Mouse (Mus musculus): ENCODE results near the gene Iqcj. TPM values are rescaled to one million over a fixed set of nuclear protein-coding genes. Genes with fewer than 3 reads are reported as not detected.
"Not testable (repeated sequence)": the region's sequence is repeated elsewhere in the genome, so short reads cannot be mapped to it uniquely, and the experiment has no call there.

Iqcj gene
- total RNA-seq, 2 experiments from 2014 or later, result not detected

- no peak for DNase-seq
- intact Hi-C loops (cut with DNase I), result loop anchor here (10.0 kb wide), 1 partner anchor 656 kb away; no protein-coding TSS in a partner anchor
These were observed 167.3 kb downstream of the Iqcj start for GRCm38 (mm10) chr3:68059162-68059800.

GRCm38 (mm10) chr3:68064731-68065130 lies 172.7 kb downstream of the Iqcj start, which contains the start of gene Schip1:
Schip1 (plus strand) TSS chr3:68064802.
- DNase-seq, result no peak
- intact Hi-C loops (cut with DNase I), result no loop called here

- DNase-seq, result no peak
- intact Hi-C loops (cut with DNase I), result no loop called here
These were observed 179.7 kb downstream of the Iqcj start for GRCm38 (mm10) chr3:68071395-68072386.

GRCm38 (mm10) chr3:68077406-68077805 lies 185.4 kb downstream of the Iqcj start:
- no peak for DNase-seq
- intact Hi-C loops (cut with DNase I), result no loop called here

- intact Hi-C loops (cut with DNase I), result no loop called here
- DNase-seq, result no peak
These were observed 193.0 kb downstream of the Iqcj start for GRCm38 (mm10) chr3:68085024-68085423.

- intact Hi-C loops (cut with DNase I), result no loop called here
- no peak for DNase-seq
These were observed 200.1 kb downstream of the Iqcj start for GRCm38 (mm10) chr3:68092108-68092507.

- intact Hi-C loops (cut with DNase I), result no loop called here
- DNase-seq, result no peak
These were observed 204.9 kb downstream of the Iqcj start for GRCm38 (mm10) chr3:68096724-68097431.

GRCm38 (mm10) chr3:68099561-68099960 lies 207.5 kb downstream of the Iqcj start:
- intact Hi-C loops (cut with DNase I); DNase-seq: not testable (repeated sequence)

- no peak for DNase-seq
- intact Hi-C loops (cut with DNase I), result no loop called here
These were observed 209.3 kb downstream of the Iqcj start for GRCm38 (mm10) chr3:68101343-68101742.

- no peak for DNase-seq
- intact Hi-C loops (cut with DNase I), result no loop called here
These were observed 213.2 kb downstream of the Iqcj start for GRCm38 (mm10) chr3:68105081-68105685.

Other genes starting within 250 kb of the Iqcj start
- not detected for gene Iqschfp, start within 50 bp of the Iqcj start, total RNA-seq (2021)
- gene Schip1, start 172.6 kb downstream of the Iqcj start, total RNA-seq (2021), result 100 to 1,000 TPM; 105 to 129 TPM